Mouse (Mus musculus) thymus, adult 18-20 months (tissue): Measurements from ENCODE around the gene Vsig2.

ENCODE experiments used
- DNase-seq, 2 experiments: peaks; one replicate each; pipeline ENCODE4 v3.0.0; 2022; ENCODE audit warnings: mixed read lengths in 2 of 2

Gene Vsig2

GRCm38 (mm10) chr9:37536851-37537250 lies 2.2 kb upstream of the Vsig2 start:
- DNase-seq, result no peak

GRCm38 (mm10) chr9:37537658-37538250 lies 1.3 kb upstream of the Vsig2 start:
- no peak for DNase-seq

- no peak for DNase-seq
Measured at GRCm38 (mm10) chr9:37540226-37540625, 1.2 kb downstream of the Vsig2 start.

- DNase-seq, result no peak
Measured at GRCm38 (mm10) chr9:37540701-37541575, 1.9 kb downstream of the Vsig2 start.

GRCm38 (mm10) chr9:37541851-37542642 lies 3.0 kb downstream of the Vsig2 start:
- DNase-seq, result no peak

- no peak for DNase-seq
Measured at GRCm38 (mm10) chr9:37543869-37544440, 4.9 kb downstream of the Vsig2 start.

- peak in 1 of 2 experiments; percentile 47 for DNase-seq
Measured at GRCm38 (mm10) chr9:37544447-37545165, 5.6 kb downstream of the Vsig2 start.

GRCm38 (mm10) chr9:37545166-37545610 lies 6.1 kb downstream of the Vsig2 start:
- DNase-seq, result no peak

- no peak for DNase-seq
Measured at GRCm38 (mm10) chr9:37545847-37546452, 6.9 kb downstream of the Vsig2 start.

GRCm38 (mm10) chr9:37546889-37547288 lies 7.8 kb downstream of the Vsig2 start:
- DNase-seq, result no peak

- no peak for DNase-seq
Measured at GRCm38 (mm10) chr9:37550435-37550834, 11.4 kb downstream of the Vsig2 start.

- DNase-seq, result no peak
Measured at GRCm38 (mm10) chr9:37551751-37552531, 12.9 kb downstream of the Vsig2 start.

- DNase-seq, result peak; percentile 52 to 55
Measured at GRCm38 (mm10) chr9:37552536-37553293, 13.7 kb downstream of the Vsig2 start, which contains the start of gene Nrgn. Gene Nrgn, minus strand, starts transcription at chr9:37552904.

- DNase-seq, result no peak
Measured at GRCm38 (mm10) chr9:37554279-37554678, 15.2 kb downstream of the Vsig2 start.

- DNase-seq, result no peak
Measured at GRCm38 (mm10) chr9:37554838-37555748, 16.0 kb downstream of the Vsig2 start, which contains the start of gene Siae. Gene Siae, plus strand, starts transcription at chr9:37555698.

- no peak for DNase-seq
Measured at GRCm38 (mm10) chr9:37556366-37556765, 17.3 kb downstream of the Vsig2 start.

GRCm38 (mm10) chr9:37560617-37561016 lies 21.6 kb downstream of the Vsig2 start:
- DNase-seq, result no peak

- DNase-seq, result no peak
Measured at GRCm38 (mm10) chr9:37563805-37564204, 24.8 kb downstream of the Vsig2 start.

- no peak for DNase-seq
Measured at GRCm38 (mm10) chr9:37567019-37567418, 28.0 kb downstream of the Vsig2 start.
